Mouse (Mus musculus) thymus, postnatal 0 days (tissue): ENCODE data around the gene Rho. TPM values are rescaled to one million over a fixed set of nuclear protein-coding genes. Genes with fewer than 3 reads are reported as not detected.

Experiments used
- DNase-seq: peaks from one replicate; pipeline ENCODE4 v3.0.0-alpha.2; 2015; ENCODE audit warnings: low spot score
- polyA plus RNA-seq: library from polyadenylated mRNA; unstranded; fragments of >200 nt; fragmentation: Nextera tagmentation; extraction: Ambion mirVana; gene quantifications from 2 replicates; pipeline ENCODE4 v1.2.1, GENCODE M21; 2015

Gene Rho
- polyA plus RNA-seq, 1 experiment from 2014 or later, result 0.10 TPM

- DNase-seq, result no peak
Measured at GRCm38 (mm10) chr6:115975606-115976005, 44.1 kb downstream of the Rho start.

DNA sequence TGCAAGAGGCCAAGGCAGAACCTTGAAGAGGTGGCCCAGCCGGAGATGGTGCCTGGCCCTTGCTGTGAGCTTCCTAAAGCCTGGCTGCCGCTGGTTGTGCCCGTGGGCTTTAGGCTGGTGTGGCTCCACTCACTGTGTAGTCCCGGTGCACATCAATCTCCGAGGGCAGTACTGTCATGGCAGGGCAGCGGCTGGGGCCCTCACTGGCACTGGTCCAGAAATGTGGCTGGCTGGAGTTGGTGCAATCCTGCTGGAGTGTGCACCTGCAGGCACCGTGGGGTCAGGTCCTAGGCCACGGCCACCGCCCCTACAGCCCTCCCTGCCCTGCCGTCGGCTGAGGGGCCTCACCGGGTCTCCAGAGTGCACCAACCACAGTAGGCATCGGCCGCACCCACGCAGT lies 46.3 kb downstream of the Rho start:
- DNase-seq, result no peak

DNA sequence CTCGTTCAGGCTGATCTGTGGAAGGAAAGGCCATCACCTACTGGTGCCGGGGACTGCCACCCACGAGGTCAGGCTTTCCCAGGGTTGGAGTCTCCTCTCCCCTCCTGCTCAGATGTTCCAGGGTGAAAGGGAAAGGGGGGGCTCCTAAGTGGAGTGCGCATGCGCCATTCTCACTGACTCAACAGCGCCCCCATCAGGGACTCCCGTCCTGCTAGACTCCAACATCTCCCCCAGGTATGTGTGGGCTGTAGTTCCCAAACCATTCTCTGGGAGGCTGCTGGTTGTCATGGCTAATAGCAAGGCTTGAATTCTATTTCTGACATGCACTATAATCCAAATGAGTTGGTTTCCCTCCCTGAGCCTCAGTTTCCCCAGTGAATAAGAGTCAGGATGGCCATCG lies 47.0 kb downstream of the Rho start:
- DNase-seq, result no peak

GRCm38 (mm10) chr6:115982889-115983288 lies 51.3 kb downstream of the Rho start:
- DNase-seq, result no peak

DNA sequence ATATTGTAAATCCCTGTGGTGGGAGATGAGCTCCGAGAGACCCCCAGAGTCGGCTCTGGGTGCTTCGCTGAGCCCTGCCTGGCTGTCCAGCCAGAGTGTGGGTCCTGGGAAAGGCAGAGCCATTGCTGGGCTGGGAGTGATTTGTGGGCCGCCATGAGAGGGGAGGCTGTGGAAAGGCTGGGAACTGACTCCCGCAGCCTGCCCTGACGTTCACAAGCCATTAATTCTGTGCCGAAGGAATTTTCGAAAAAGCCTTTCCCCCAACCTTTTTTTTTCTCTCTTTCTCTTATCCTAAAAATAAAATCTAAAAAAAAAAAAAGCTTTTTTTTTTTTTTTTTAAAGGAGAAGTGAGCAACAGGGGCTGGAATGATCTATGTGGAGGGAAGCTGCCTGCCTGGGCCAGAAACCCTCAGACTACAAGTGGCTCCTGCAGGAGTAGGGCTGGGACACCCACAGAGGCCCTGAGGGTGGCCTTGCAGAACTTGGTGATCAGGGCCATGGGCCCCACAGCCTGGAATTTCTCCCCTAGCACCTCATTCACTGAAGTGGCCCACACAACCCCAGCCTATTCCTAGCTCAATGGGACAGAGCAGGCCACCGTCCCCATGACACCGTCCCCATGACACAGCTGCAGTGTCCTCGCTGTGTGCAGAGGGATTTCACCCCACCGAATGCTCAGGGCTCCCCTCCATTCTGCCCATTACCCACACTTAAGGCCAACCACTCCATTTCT lies 51.9 kb downstream of the Rho start:
- DNase-seq, result no peak

GRCm38 (mm10) chr6:115984580-115984979 lies 53.0 kb downstream of the Rho start:
- DNase-seq, result no peak

DNA sequence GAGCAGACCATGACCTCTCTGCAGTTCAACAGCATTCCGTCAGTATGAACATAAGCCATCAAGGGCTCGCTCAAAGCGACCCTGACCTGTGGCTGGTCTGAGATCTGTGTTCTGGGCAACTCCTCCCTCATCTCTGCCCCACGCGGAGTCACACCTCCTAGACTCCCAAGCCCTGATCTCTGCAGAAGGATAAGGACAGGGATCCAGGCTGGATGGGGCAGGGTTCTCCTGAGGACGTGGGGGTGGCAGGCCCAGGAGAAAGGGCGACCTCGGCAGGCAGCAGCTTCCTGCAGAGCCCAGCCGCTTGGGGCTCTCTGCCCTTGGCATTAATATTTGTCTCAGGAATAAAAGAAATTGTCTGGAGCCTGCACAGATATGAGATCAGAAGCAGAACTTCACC lies 54.1 kb downstream of the Rho start:
- no peak for DNase-seq

DNA sequence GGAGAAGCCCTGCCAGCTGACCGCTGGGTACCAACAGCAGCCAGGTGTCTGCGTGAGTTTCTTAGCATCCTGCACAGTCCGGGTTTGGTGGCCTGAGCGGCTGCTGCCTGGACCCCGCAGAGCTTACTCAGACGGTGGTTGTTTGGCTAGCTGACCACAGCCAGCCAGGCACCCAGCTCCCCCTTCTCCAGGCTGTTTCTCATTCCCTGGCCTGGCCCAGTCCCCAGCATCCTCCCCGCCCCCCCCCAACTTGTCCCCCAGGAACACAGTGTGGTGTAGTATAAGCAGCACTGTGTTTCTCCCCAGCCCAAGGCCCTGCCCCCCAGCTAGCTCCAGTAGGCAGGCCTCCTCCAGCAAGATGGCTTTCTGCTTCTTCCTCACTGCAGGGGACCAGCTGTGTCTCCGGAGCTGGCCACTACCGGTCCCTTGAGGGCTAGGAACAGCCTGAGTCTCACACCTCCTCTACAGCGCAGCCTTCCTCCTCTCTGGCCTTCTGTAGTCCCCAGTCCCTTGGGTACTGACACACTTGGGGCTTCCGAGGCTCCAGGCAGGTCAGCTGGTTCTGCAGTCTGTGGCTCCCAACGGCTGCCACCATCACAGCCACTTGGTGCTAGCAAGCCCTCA lies 55.0 kb downstream of the Rho start:
- DNase-seq, result no peak

DNA sequence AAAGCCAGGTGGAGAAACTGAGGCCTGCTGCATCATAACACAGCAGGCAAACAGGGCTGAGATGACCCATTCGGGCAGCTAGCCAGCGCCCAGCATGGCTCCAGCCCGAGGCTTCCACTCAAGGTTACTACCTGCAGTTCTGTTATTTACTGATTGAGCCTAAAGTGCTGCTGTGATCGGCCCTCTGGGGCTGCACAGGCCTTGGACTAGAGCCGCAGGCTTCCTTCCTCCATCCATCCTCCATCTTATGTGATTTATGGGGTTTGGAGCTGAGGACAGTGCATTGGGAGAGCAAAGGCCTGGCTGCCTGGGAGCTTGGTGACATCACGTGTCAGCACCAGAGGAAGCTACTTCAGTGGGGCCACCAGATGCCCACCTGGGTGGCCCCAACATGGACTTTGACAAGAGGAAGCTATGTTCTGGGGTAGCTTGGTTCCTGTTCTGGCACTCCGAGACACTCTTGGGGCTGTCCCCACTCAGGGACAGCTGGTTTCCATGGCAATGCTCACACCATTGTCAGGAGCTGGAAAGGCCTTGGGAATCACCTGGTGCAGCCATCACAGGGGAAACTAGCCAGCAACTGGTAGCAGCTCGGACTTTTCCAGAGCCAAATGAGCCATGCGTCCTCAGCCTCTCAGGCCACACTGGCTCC lies 55.7 kb downstream of the Rho start:
- DNase-seq, result no peak

DNA sequence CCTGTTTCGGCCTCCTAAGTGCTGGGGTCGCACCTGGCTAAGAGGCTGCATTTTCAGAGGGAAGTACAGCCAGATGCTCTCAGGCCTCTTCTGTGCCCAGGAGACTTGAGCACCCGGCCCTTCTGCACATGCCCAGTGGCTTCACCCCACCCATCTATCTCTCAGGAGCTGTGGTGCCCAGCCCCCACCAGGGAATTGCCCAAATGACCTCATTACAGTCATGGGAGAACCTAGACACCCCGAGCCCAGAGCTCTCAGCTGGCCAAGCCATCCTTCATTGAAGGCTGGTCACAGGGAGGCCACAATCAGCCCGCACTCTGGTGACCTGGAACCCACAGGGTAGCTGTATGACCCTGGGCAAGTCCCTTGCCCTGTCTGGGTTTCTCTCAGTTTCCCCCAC lies 57.5 kb downstream of the Rho start:
- DNase-seq, result no peak

GRCm38 (mm10) chr6:115989607-115990006 lies 58.1 kb downstream of the Rho start:
- peak; percentile 95 for DNase-seq

Other genes starting within 250 kb of the Rho start
- gene Tmem40, start 169.3 kb upstream of the Rho start, polyA plus RNA-seq, result 1.4 and 2.2 TPM in 2 replicates
- 4.5 and 5.3 TPM in 2 replicates for gene Cand2, start 157.2 kb upstream of the Rho start, polyA plus RNA-seq
- 3,802 and 3,817 TPM in 2 replicates for gene Rpl32, start 123.0 kb upstream of the Rho start, polyA plus RNA-seq
- gene Efcab12, start 93.3 kb upstream of the Rho start, polyA plus RNA-seq, result 0.20 and 0.33 TPM in 2 replicates
- 18.7 and 20.8 TPM in 2 replicates for gene Mbd4, start 78.4 kb upstream of the Rho start, polyA plus RNA-seq
- gene Ift122, start 78.3 kb upstream of the Rho start, polyA plus RNA-seq, result 8.2 and 11.0 TPM in 2 replicates
- 0.23 and 0.28 TPM in 2 replicates for gene H1foo, start 13.2 kb downstream of the Rho start, polyA plus RNA-seq
- 45.4 and 47.4 TPM in 2 replicates for gene Plxnd1, start 63.3 kb downstream of the Rho start, polyA plus RNA-seq